Mouse (Mus musculus): ENCODE results near the gene Kif1c. TPM values are rescaled to one million over a fixed set of nuclear protein-coding genes. Genes with fewer than 3 reads are reported as not detected.

Kif1c gene
- total and polyA plus RNA-seq, 3 experiments = 19.8 to 21.7 TPM; not detected in 1

DNA sequence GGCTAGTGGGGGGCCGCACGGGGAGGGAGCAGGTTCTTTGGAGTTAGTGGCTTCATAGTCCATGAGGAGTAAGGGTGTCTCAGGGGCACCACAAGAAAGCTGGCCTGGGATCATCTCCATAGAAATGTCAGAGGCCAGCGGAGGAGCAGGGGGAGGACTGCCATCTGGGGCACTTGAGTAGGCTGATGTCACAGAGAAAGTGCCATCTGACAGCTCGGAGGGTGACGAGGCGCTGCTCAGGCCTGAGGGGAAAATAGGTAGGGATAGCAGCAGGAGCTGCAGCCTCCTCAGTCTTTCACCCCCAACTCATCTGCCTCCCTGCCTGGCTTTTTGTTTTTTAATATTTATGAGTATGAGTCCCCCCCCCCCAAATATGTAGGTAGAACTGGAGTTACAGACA lies 26.3 kb upstream of the Kif1c start:
- DNase-seq (ENCODE audit: low read depth, low spot score) = no peak
- no peaks in the 10 kb centered on the region for H3K9me3 ChIP-seq (replicated peaks; ENCODE audit: insufficient read depth, low read length)
- H3K9ac ChIP-seq (ENCODE audit: control insufficient read depth, low read depth, low read length, poor library complexity, severe bottlenecking) = no peak overlapping the region
- H3K27ac ChIP-seq (ENCODE audit: control insufficient read depth, low read depth, low read length) = no peak overlapping the region
- no peak overlapping the region for H3K4me3 ChIP-seq (ENCODE audit: control insufficient read depth in 1 of 2, insufficient read depth in 1 of 2, low read depth in 2 of 2, low read length in 2 of 2)
- H3K79me2 ChIP-seq (ENCODE audit: control insufficient read depth, insufficient read depth, low read length, poor library complexity) = peaks cover 5% of the 10 kb centered on the region; the same call in 1 of the 2 replicates
- no peak for TF ChIP-seq MXI1 (IDR thresholded peaks at IDR 0.05; ENCODE audit: low read depth, low read length)
- no peak for TF ChIP-seq BHLHE40 (IDR thresholded peaks at IDR 0.05; ENCODE audit: borderline replicate concordance, low read depth, low read length)
- TF ChIP-seq KAT2A (conservative IDR thresholded peaks at IDR 0.05; ENCODE audit: low read depth, low read length) = no peak
- TF ChIP-seq ETS1 (IDR thresholded peaks at IDR 0.05; ENCODE audit: low read depth, low read length) = no peak
- no peak for TF ChIP-seq ZNF384 (IDR thresholded peaks at IDR 0.05; ENCODE audit: low read depth, low read length)
- TF ChIP-seq ELF1 (IDR thresholded peaks at IDR 0.05; ENCODE audit: low read depth, low read length) = no peak
- TF ChIP-seq ZMIZ1 (IDR thresholded peaks at IDR 0.05; ENCODE audit: low read depth, low read length) = no peak
- TF ChIP-seq JUND (IDR thresholded peaks at IDR 0.05; ENCODE audit: low read depth, low read length) = no peak
- TF ChIP-seq MAFK (IDR thresholded peaks at IDR 0.05; ENCODE audit: borderline replicate concordance, low read depth, low read length) = no peak
- no peak for TF ChIP-seq UBTF (IDR thresholded peaks at IDR 0.05; ENCODE audit: borderline replicate concordance, insufficient read depth, low read depth, low read length)
- no peak for TF ChIP-seq CTCF (IDR thresholded peaks at IDR 0.05 in 2 of 3, conservative IDR thresholded peaks at IDR 0.05 in 1 of 3; ENCODE audit: control insufficient read depth in 1 of 3, insufficient read depth in 1 of 3, low read depth in 2 of 3, low read length in 3 of 3, poor library complexity in 1 of 3, severe bottlenecking in 1 of 3)
- TF ChIP-seq POLR2AphosphoS2 (IDR thresholded peaks at IDR 0.05; ENCODE audit: low read length) = no peak
- 0 out of 4 replicates have a peak, but pooled peaks cover 0 to 15% of the 10 kb centered on the region in 2 experiments for H3K4me1 ChIP-seq (ENCODE audit: control insufficient read depth in 1 of 2, insufficient read depth in 2 of 2, low read length in 2 of 2)
- peaks cover 0 to 6% of the 10 kb centered on the region in 2 experiments; a peak in 2 of 4 replicates for H3K36me3 ChIP-seq (ENCODE audit: control insufficient read depth in 1 of 2, insufficient read depth in 2 of 2, low read length in 2 of 2)
- H3K27me3 ChIP-seq (ENCODE audit: control insufficient read depth in 1 of 2, insufficient read depth in 2 of 2, low read length in 2 of 2) = no peaks in the 10 kb centered on the region

DNA sequence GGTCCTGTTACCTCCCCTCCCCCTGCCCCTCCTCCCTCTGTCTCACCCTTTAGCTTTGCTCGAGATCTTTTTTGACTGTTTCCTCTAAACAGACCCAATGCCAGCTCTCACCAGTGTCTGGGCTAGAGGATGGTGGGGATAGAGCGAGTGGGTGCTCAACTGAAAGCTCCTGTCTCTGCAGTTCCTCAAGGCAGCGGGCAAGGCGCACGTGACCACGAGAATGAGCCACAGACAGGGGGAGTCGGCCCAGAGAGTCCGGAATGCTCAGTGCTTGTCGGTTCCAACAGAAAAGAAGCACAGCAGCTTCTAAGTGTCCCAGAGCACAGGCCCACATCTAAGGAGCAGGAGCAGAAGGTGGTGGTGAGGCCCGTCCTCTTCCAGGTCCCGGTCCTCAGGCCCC lies 25.8 kb upstream of the Kif1c start:
- Histone ChIP-seq H3K36me3 (ENCODE audit: control insufficient read depth in 1 of 2, insufficient read depth in 2 of 2, low read length in 2 of 2) (peaks cover 0 to 6% of the 10 kb centered on the region in 2 experiments; a peak in 2 of 4 replicates), H3K9me3 (replicated peaks; ENCODE audit: insufficient read depth, low read length) (no peaks in the 10 kb centered on the region), H3K4me1 (ENCODE audit: control insufficient read depth in 1 of 2, insufficient read depth in 2 of 2, low read length in 2 of 2) (0 out of 4 replicates have a peak, but pooled peaks cover 0 to 15% of the 10 kb centered on the region in 2 experiments), H3K9ac (ENCODE audit: control insufficient read depth, low read depth, low read length, poor library complexity, severe bottlenecking) (no peak overlapping the region), H3K27me3 (ENCODE audit: control insufficient read depth in 1 of 2, insufficient read depth in 2 of 2, low read length in 2 of 2) (no peaks in the 10 kb centered on the region), H3K27ac (ENCODE audit: control insufficient read depth, low read depth, low read length) (no peak overlapping the region), H3K4me3 (ENCODE audit: control insufficient read depth in 1 of 2, insufficient read depth in 1 of 2, low read depth in 2 of 2, low read length in 2 of 2) (no peak overlapping the region), H3K79me2 (ENCODE audit: control insufficient read depth, insufficient read depth, low read length, poor library complexity) (peaks cover 3% of the 10 kb centered on the region; the same call in 1 of the 2 replicates)
- DNase-seq (ENCODE audit: low read depth, low spot score) = no peak
- TF ChIP-seq NELFE (IDR thresholded peaks at IDR 0.05; ENCODE audit: low read depth, low read length) = no peak
- no peak for TF ChIP-seq MAX (IDR thresholded peaks at IDR 0.05; ENCODE audit: low read length)
- no peak for TF ChIP-seq USF1 (IDR thresholded peaks at IDR 0.05; ENCODE audit: low read depth, low read length)
- TF ChIP-seq MAZ (IDR thresholded peaks at IDR 0.05; ENCODE audit: low read depth, low read length) = no peak
- TF ChIP-seq ELF1 (IDR thresholded peaks at IDR 0.05; ENCODE audit: low read depth, low read length) = no peak
- TF ChIP-seq UBTF (IDR thresholded peaks at IDR 0.05; ENCODE audit: borderline replicate concordance, insufficient read depth, low read depth, low read length) = no peak
- TF ChIP-seq KAT2A (conservative IDR thresholded peaks at IDR 0.05; ENCODE audit: low read depth, low read length) = no peak
- no peak for TF ChIP-seq RAD21 (IDR thresholded peaks at IDR 0.05; ENCODE audit: low read depth, low read length)
- no peak for TF ChIP-seq SIN3A (IDR thresholded peaks at IDR 0.05; ENCODE audit: low read length)
